Mouse (Mus musculus): ENCODE data around the gene Tll2. TPM values are rescaled to one million over a fixed set of nuclear protein-coding genes. Genes with fewer than 3 reads are reported as not detected.

Gene Tll2
- total RNA-seq (2018; cell fraction: chromatin; rRNA removed) = not detected
- not detected for total RNA-seq (2018; cell fraction: cytosol; rRNA removed)
- under 1 TPM in 1 of 26 experiments, not detected in 25; 0.51 TPM for total RNA-seq (2018; cell fraction: nucleus; rRNA removed)
- polyA plus RNA-seq (2018) = not detected in 3 replicates

DNA sequence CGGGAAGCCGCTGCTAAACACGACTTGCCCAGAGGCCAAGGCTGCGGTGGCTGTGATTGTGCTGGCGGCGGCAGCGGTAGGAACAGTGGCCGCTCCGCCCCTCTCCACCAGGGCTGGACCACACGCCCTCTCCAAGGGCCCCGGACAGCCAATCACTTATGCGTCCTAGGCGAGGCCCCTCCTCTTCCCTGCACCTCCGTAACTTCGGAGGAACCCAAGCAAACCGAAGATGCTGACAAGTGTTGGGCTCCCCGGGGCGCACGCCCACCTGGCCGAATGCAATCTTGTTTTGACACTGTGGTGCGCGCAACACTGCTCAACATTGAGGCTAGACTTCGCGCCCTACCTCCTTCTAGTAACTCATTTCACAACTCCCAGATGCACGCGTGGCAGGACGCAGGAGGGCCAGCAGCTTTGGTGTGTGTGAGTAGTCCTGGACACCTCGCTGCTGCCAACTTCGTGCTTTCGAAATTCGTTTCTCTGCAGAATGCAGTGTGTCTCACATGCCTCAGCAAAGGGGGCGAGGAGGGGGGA lies at the start of gene Tll2:
Tll2 (minus strand) TSS at position 25 of the 534 bp plus-strand sequence.
- no peak within 1 kb of the TSS for H3K4me3 ChIP-seq (ENCODE audit: inconsistent target)

DNA sequence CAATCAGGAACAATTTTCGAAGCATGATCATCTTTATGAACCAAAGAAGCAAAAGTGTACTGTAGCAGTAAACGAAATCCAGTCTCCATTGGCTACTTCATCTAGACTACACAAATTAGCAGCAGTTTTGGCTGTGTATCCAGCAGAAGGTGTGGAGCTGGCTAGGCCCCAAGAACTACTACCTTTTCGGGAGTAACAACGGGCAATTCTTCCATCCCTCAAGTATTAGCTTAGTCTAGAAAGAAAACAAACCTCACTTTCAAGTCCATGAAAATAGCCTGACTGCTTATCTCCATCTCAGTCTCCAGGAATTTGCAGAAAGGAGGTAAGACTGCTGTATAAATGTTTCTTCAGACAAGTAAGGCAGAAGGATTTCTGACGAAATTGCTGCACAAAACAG lies 47.9 kb upstream of the Tll2 start:
- no peaks in the 10 kb centered on the region for H3K36me3 ChIP-seq (ENCODE audit: inconsistent target)
- WGBS (ENCODE audit: missing documents) = 94% methylated on average over 4 of the region's 5 CpGs
- H3K4me3 ChIP-seq (ENCODE audit: inconsistent target) = no peak overlapping the region
- H3K27ac ChIP-seq = no peak overlapping the region
- peaks cover 100% of the 10 kb centered on the region for H3K79me2 ChIP-seq (ENCODE audit: inconsistent target)

More for the DNA sequence above, at the start of gene Tll2:
- H3K27ac ChIP-seq = no peak within 1 kb of the TSS
- 0 out of 2 replicates have a peak, but pooled peaks cover 4% of the 10 kb centered on the region for H3K36me3 ChIP-seq (ENCODE audit: inconsistent target)
- no peaks in the 10 kb centered on the region for H3K79me2 ChIP-seq (ENCODE audit: inconsistent target)
- 3% methylated on average over 20 of the region's 32 CpGs for WGBS (ENCODE audit: missing documents)

DNA sequence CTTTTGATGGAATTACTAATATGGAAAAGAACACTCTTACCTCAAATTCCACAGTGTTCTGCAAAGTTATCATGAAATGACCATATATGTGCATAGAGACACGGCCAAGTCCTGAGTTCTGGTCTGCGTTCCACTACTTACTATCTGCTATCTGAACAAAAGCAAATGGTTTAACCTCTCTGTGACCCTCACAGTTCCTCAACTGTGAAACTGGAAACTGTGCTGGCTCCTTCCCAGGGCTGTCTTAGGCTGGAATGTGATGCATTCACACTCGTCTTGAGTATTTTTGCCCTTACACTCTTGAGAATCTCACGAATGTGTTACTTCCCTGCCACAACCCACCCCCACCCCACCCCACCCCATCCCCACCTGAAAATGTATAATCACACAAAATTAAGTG lies 42.3 kb upstream of the Tll2 start:
- peaks cover 26% of the 10 kb centered on the region for H3K36me3 ChIP-seq (ENCODE audit: inconsistent target)
- H3K27ac ChIP-seq = no peak overlapping the region
- peaks cover 69% of the 10 kb centered on the region for H3K79me2 ChIP-seq (ENCODE audit: inconsistent target)
- no peak overlapping the region for H3K4me3 ChIP-seq (ENCODE audit: inconsistent target)
- 88% methylated on average over 4 of the region's 4 CpGs for WGBS (ENCODE audit: missing documents)

DNA sequence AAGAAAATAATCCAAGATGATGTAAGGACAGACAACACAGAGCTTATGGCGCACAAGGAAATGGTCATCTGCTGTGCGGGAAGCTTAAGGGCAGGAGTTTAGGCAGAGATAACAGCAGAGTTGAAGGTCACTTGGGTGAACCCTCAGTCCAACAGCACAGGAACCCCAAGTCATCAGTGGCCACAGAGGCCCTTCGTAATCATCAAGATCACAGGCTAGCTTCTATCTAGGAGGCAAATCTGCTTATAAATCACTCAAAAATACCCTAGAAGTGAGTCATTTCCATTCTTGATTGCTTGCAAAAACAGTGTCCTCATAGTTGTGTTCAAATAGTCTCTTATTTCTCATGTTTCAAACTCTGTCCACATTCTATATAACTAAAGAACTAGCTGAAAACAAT lies 41.6 kb upstream of the Tll2 start:
- Histone ChIP-seq H3K27ac (no peak overlapping the region), H3K36me3 (ENCODE audit: inconsistent target) (peaks cover 30% of the 10 kb centered on the region), H3K79me2 (ENCODE audit: inconsistent target) (peaks cover 65% of the 10 kb centered on the region), H3K4me3 (ENCODE audit: inconsistent target) (no peak overlapping the region)
- 96% methylated on average over 3 of the region's 3 CpGs for WGBS (ENCODE audit: missing documents)

DNA sequence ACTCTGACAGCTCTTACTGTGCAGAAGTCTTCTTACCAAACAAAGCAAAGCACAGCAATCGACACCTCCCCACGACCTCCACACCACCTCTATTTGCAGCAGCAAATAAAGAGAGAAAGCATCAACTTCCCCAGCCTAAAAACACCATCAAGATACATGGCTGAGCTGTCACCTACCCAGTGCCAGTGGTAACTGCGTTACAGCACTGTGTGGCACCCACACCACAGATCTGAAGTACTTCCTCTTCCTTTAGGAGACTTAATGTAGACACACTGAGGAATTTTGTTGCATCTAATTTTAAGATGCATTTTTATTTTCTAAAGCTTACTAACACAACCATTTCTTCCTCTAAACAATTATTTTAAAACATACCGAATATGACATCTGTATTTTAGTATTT lies 39.6 kb upstream of the Tll2 start:
- Histone ChIP-seq H3K36me3 (ENCODE audit: inconsistent target) (peaks cover 36% of the 10 kb centered on the region), H3K27ac (no peak overlapping the region), H3K79me2 (ENCODE audit: inconsistent target) (peaks cover 48% of the 10 kb centered on the region), H3K4me3 (ENCODE audit: inconsistent target) (no peak overlapping the region)
- 39% methylated on average over 4 of the region's 4 CpGs for WGBS (ENCODE audit: missing documents)

DNA sequence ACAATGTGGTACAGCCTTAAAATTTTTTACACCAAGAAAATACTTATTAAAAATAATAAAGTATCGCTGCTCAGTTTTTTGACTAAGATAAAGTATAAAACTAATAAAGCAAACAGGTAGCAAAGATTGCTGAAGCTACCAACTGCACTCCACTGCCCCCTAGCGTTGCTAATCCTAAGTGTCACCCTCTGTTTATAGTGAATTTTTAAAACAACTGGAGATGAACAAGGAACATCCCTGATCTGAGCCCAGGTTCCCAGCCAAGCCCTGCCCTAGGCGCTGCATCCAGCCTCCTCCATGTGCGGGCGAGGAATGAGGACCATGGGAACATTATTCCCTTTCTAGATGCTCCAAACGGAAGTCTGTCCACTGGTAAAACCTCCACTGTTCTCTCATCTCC lies 37.9 kb upstream of the Tll2 start:
- H3K4me3 ChIP-seq (ENCODE audit: inconsistent target) = no peak overlapping the region
- WGBS (ENCODE audit: missing documents) = 77% methylated on average over 6 of the region's 6 CpGs
- peaks cover 47% of the 10 kb centered on the region for H3K79me2 ChIP-seq (ENCODE audit: inconsistent target)
- no peak overlapping the region for H3K27ac ChIP-seq
- H3K36me3 ChIP-seq (ENCODE audit: inconsistent target) = peaks cover 45% of the 10 kb centered on the region

DNA sequence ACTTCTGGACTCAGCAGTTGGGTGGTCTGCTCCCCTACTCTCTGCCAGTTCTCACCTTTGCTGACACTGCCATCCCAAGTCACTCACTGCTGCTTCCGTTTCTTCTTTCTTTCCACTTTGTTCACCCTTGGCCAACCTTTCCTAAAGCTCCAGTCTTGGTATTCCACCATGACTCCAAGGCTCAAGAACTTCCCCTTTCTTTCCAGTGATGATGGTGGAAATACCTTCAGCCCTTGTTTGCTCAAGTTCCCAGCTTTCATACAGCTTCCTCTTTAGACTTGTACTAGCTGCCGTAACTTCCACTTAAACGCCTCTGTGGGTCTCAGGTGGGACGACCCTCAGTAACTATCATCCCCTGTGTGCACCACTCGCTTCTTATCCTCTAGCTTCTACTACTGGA lies 35.4 kb upstream of the Tll2 start:
- Histone ChIP-seq H3K4me3 (ENCODE audit: inconsistent target) (no peak overlapping the region), H3K79me2 (ENCODE audit: inconsistent target) (peaks cover 50% of the 10 kb centered on the region), H3K36me3 (ENCODE audit: inconsistent target) (peaks cover 63% of the 10 kb centered on the region), H3K27ac (no peak overlapping the region)
- 67% methylated on average over 5 of the region's 5 CpGs for WGBS (ENCODE audit: missing documents)

DNA sequence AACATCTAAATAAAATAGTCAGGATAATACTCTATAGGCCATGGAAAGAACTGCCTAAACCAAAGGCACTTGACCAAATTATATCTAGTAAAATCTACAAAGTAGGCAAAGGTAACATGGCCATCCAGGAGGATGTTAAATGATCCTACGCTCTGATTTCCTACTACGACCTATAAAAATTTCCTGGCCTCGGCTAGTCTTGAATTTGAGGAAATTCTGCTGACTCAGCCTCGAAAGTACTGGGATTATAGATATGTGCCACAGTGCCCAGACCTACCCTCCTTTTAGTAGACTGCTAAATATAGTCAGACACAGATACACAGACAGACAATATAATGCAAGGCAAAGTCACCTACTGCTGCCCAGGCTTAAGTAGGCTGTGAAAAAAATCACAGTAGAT lies 27.1 kb upstream of the Tll2 start:
- no peak overlapping the region for H3K4me3 ChIP-seq (ENCODE audit: inconsistent target)
- H3K36me3 ChIP-seq (ENCODE audit: inconsistent target) = peaks cover 90% of the 10 kb centered on the region
- 94% methylated on average over 4 of the region's 4 CpGs for WGBS (ENCODE audit: missing documents)

DNA sequence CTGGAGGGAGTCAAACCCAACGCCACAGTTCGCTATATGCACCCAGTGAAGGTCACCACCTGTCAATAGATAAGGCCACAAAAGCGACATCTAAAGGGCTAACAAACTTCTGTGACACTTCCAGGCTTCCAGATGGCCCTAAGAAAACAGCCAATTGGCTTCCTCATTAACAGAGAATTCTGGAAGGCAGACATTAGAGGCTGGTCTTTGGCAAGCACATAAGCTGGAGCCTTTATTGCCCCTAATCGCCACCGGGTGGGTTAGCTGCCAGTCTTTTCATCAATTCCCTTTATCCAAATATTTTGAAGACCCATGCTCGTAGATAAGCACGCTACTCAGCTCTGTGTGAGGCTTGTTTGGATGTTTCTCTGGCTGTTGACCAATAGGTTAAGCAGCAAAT lies 1.7 kb upstream of the Tll2 start:
- Histone ChIP-seq H3K79me2 (ENCODE audit: inconsistent target) (no peaks in the 10 kb centered on the region), H3K36me3 (ENCODE audit: inconsistent target) (peaks cover 7% of the 10 kb centered on the region; the same call in 1 of the 2 replicates), H3K27ac (no peak overlapping the region), H3K4me3 (ENCODE audit: inconsistent target) (no peak overlapping the region)
- 31% methylated on average over 7 of the region's 7 CpGs for WGBS (ENCODE audit: missing documents)

More for the DNA sequence above, 27.1 kb upstream of the Tll2 start:
- peaks cover 42% of the 10 kb centered on the region for H3K79me2 ChIP-seq (ENCODE audit: inconsistent target)
- H3K27ac ChIP-seq = no peak overlapping the region

DNA sequence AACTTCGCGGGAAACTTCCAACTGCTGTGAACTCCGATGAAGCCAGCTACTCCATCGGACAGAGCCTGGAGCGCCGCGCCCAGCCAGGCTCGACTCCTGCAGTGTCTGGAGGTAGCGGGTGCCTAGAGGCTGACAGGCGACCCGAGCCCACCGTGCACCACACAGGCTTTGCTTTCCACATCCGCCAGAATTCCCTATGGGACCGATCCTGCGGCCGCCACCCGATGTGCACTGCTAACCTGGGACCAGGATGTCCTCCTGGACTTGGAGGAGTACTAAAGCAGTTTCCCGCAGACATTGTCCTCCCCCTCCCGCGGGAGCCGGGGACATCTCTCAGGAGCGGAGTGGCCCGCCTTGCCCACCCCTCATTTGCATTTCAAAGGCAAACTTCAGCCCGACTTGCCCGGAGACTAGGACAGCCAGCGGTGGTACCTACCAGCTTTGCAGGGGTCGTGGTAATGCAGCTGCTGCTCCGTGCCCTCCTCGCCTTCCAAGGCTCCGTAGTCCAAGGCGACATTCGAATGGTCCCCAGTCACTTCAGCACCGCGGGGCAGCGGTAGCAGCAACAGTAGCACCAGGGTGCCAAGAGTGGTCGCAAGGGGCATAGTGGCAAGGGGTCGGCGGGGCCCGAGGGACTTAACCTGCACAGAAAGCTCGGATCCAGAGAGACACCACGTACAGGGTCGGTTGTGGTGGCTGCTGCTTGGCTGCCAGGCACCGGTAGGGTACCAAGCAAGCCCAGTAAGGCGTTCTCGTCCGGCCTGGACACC lies 409 bp downstream of the Tll2 start:
- H3K79me2 ChIP-seq (ENCODE audit: inconsistent target) = no peaks in the 10 kb centered on the region
- no peaks in the 10 kb centered on the region for H3K36me3 ChIP-seq (ENCODE audit: inconsistent target)
- H3K27ac ChIP-seq = no peak overlapping the region
- H3K4me3 ChIP-seq (ENCODE audit: inconsistent target) = no peak overlapping the region
- 5% methylated on average over 44 of the region's 46 CpGs for WGBS (ENCODE audit: missing documents)

DNA sequence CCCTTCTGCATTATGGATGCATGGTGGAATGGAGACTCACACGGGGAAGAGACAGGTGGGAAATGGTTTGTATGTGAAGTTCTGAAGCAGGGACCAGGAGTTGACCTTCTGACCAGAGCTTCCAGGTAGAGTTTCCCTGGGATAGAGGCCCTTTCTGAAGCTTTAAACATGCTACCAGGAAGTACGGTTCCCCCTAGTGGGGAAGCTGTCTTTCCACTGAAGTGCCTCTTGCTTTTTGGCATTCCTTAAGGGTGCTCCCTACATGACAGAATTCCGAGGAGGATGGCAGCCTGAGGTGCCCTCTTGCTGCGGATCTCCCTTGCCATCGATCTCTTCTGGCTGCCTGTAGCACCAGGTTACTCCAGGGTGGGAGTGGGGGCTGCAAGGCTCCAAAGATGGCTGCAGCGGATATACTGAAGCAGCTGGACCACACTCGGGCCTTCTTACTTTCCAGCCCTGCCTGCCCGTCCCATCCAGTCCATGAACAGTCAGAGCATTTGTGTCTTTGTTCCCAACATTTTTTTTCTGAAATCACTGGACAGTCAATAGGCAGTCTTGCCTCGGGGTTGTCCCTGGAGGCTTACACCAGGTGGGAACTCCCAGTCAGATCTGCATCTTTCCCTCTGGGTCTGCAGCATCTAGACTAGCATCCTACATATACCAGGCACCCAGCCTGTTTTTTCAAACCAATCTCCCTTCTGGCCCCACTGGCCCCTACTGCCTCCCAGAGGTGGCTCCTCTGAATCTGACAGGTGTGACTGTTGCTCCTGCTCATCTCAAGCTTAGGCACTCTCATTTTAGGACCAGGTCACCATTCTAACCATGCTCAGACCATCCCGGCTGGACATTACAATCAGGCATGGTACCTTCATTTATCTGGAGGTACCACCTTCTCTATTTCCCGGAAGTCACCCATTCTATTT lies 2.2 kb downstream of the Tll2 start:
- 79% methylated on average over 11 of the region's 11 CpGs for WGBS (ENCODE audit: missing documents)
- Histone ChIP-seq H3K79me2 (ENCODE audit: inconsistent target) (no peaks in the 10 kb centered on the region), H3K4me3 (ENCODE audit: inconsistent target) (no peak overlapping the region), H3K36me3 (ENCODE audit: inconsistent target) (no peaks in the 10 kb centered on the region), H3K27ac (no peak overlapping the region)

DNA sequence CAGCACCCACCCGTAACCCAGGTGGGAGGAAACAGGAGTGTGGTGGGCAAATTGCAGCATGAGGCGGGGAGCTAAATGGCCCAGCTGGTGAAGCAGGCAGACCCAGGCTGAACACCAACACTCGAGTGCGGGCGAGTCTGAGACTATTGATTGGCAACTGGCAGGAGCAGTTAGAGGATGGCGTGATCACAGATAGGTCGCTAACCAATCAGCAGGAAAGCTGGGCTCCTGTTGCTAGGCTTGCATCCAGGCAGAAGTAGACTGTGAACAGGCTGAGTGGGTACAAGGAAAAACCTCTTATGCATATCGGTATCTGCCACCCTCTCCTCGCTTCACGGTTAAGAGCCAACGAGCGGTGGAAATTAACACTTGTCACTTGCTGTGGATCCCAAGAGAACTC lies 9.0 kb downstream of the Tll2 start:
- H3K36me3 ChIP-seq (ENCODE audit: inconsistent target) = no peaks in the 10 kb centered on the region
- no peak overlapping the region for H3K27ac ChIP-seq
- no peaks in the 10 kb centered on the region for H3K79me2 ChIP-seq (ENCODE audit: inconsistent target)
- WGBS (ENCODE audit: missing documents) = 92% methylated on average over 12 of the region's 12 CpGs
- H3K4me3 ChIP-seq (ENCODE audit: inconsistent target) = no peak overlapping the region

DNA sequence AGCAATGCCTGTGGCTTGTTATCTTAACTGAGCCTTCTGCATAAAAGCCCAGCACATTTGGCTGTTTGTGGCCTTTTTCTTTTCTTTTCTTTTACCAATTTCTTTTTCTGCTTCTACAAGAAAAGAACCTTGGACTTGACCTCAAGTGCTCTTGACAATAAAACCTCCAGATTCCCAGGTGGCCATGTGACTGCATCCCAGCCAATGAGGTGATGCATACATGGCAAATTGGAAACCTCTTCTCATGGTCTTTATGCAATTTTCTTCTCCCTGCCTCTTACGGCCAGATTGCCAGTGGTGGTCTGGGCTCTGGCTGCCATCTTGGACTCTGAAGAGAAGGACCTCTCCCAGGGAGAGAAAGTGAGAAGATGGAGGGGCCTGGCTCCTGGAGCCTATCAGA lies 13.3 kb downstream of the Tll2 start:
- 87% methylated on average over 1 of the region's 1 CpGs for WGBS (ENCODE audit: missing documents)
- Histone ChIP-seq H3K4me3 (ENCODE audit: inconsistent target) (no peak overlapping the region), H3K36me3 (ENCODE audit: inconsistent target) (no peaks in the 10 kb centered on the region), H3K79me2 (ENCODE audit: inconsistent target) (no peaks in the 10 kb centered on the region), H3K27ac (no peak overlapping the region)

DNA sequence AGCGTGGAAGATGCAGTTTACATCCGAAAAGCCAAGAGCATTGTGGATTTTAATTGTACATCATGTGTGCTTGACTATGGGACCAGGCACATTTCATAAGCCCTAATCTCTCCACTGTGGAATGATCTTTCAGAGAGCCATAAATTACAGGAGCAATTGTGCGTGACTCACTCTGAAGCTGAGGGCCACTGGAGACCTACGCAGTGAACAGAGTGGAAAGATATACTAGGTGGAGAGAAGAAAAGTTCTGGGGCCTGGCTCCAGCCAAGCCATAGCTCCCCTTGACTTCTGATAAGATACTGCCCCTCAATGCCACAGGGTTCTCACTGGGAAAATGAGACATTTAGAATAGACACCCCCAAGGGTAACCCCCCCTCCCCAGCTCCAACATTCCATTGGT lies 13.7 kb downstream of the Tll2 start:
- Histone ChIP-seq H3K36me3 (ENCODE audit: inconsistent target) (no peaks in the 10 kb centered on the region), H3K4me3 (ENCODE audit: inconsistent target) (no peak overlapping the region), H3K27ac (no peak overlapping the region), H3K79me2 (ENCODE audit: inconsistent target) (no peaks in the 10 kb centered on the region)
- WGBS (ENCODE audit: missing documents) = 94% methylated on average over 4 of the region's 4 CpGs
